Mouse (Mus musculus) G1E (cell line): ENCODE measurements around the gene Lrba. TPM values are rescaled to one million over a fixed set of nuclear protein-coding genes. Genes with fewer than 3 reads are reported as not detected.

ENCODE experiments used
- ATAC-seq: 2 replicates; pipeline ENCODE4 v1.8.0; 2016; ENCODE audit warnings: mild to moderate bottlenecking; ENCODE audit not compliant: insufficient number of reproducible peaks, poor library complexity, low FRiP score, severe bottlenecking; ENCODE audit errors: extremely low read depth
- DNase-seq: peaks from one replicate; pipeline ENCODE4 v3.0.0; 2012; ENCODE audit warnings: low spot score
- H3K27me3 ChIP-seq: 2 replicates; pipeline ENCODE4 v1.6.1; 2012; ENCODE audit warnings: mild to moderate bottlenecking, low read length, inconsistent platforms; ENCODE audit not compliant: insufficient read depth
- H3K36me3 ChIP-seq: replicated peaks from 2 replicates; pipeline ENCODE3; 2012; ENCODE audit warnings: mild to moderate bottlenecking, inconsistent platforms
- H3K4me1 ChIP-seq: 2 replicates; pipeline ENCODE4 v1.6.1; 2012; ENCODE audit warnings: low read depth, low read length, inconsistent platforms, mixed read lengths; ENCODE audit not compliant: insufficient read depth
- H3K4me3 ChIP-seq: 2 replicates; pipeline ENCODE4 v1.5.1; 2012; ENCODE audit warnings: low read depth, mild to moderate bottlenecking, inconsistent platforms, low read length, moderate library complexity, mixed read lengths
- H3K9me3 ChIP-seq: replicated peaks from 2 replicates; pipeline ENCODE4 v1.6.1; 2012; ENCODE audit warnings: inconsistent platforms
- CTCF ChIP-seq: IDR thresholded peaks from 2 replicates; pipeline ENCODE4 v1.5.1; 2012; ENCODE audit warnings: low read depth, low read length, inconsistent platforms, mixed read lengths
- GATA1 ChIP-seq: IDR thresholded peaks from 2 replicates; pipeline ENCODE4 v1.6.1; 2012; ENCODE audit warnings: borderline replicate concordance, low read length, inconsistent platforms, mixed read lengths
- GATA2 ChIP-seq: IDR thresholded peaks from 2 replicates; pipeline ENCODE4 v1.6.1; 2012; ENCODE audit warnings: low read depth, low read length, inconsistent platforms, borderline replicate concordance
- POLR2AphosphoS5 ChIP-seq: IDR thresholded peaks from 2 replicates; pipeline ENCODE4 v1.6.1; 2012; ENCODE audit warnings: low read depth, low read length, inconsistent platforms; ENCODE audit not compliant: insufficient replicate concordance
- TAL1 ChIP-seq: conservative IDR thresholded peaks from 2 replicates; pipeline ENCODE4 v1.6.1; 2012; ENCODE audit warnings: low read depth, low read length, inconsistent platforms, mixed read lengths
- polyA plus RNA-seq: library from polyadenylated mRNA; stranded (reverse); fragments of >175 nt; gene quantifications from 2 replicates; pipeline ENCODE4 v1.2.3, GENCODE M21; 2012
- total RNA-seq, 2 experiments: library from RNA; stranded (forward) in 1 of 2; stranded (reverse) in 1 of 2; fragments of 200-1000 nt in 1 of 2; fragments of >200 nt in 1 of 2; fragmentation: Nextera tagmentation in 1 of 2; gene quantifications; 2 replicates each; pipeline ENCODE4 v1.2.3; 2014 to 2017

Lrba gene
- total and polyA plus RNA-seq, 3 experiments = 6.1 to 34.4 (median 30.4) TPM

GRCm38 (mm10) chr3:86809646-86810045, 585.2 kb downstream of the Lrba start:
- no peak for DNase-seq
- H3K4me1 ChIP-seq = peaks cover 3% of the 10 kb centered on the region
- no peaks in the 10 kb centered on the region for H3K36me3 ChIP-seq
- TF ChIP-seq GATA2 = no peak
- TF ChIP-seq POLR2AphosphoS5 = no peak
- no peaks in the 10 kb centered on the region for H3K9me3 ChIP-seq
- H3K4me3 ChIP-seq = no peak overlapping the region
- peaks cover 14% of the 10 kb centered on the region for H3K27me3 ChIP-seq
- ATAC-seq = no peak

GRCm38 (mm10) chr3:86810908-86811307, 586.4 kb downstream of the Lrba start:
- DNase-seq (no peak), ATAC-seq (no peak)
- H3K4me1 ChIP-seq = peaks cover 3% of the 10 kb centered on the region; the same call in 1 of the 2 replicates
- no peaks in the 10 kb centered on the region for H3K9me3 ChIP-seq
- H3K4me3 ChIP-seq = no peak overlapping the region
- peaks cover 14% of the 10 kb centered on the region for H3K27me3 ChIP-seq
- no peak for TF ChIP-seq GATA1
- TF ChIP-seq CTCF = no peak
- no peak for TF ChIP-seq GATA2
- no peak for TF ChIP-seq POLR2AphosphoS5
- no peak for TF ChIP-seq TAL1
- no peaks in the 10 kb centered on the region for H3K36me3 ChIP-seq

GRCm38 (mm10) chr3:86812689-86813088, 588.2 kb downstream of the Lrba start:
- Histone ChIP-seq H3K9me3 (no peaks in the 10 kb centered on the region), H3K27me3 (peaks cover 18% of the 10 kb centered on the region), H3K36me3 (no peaks in the 10 kb centered on the region), H3K4me3 (no peak overlapping the region), H3K4me1 (peaks cover 3% of the 10 kb centered on the region; the same call in 1 of the 2 replicates)
- TF ChIP-seq TAL1 (no peak), CTCF (peak; percentile 96)
- ATAC-seq (peak; percentile 60), DNase-seq (peak; percentile 67)

- Histone ChIP-seq H3K27me3 (peaks cover 21% of the 10 kb centered on the region), H3K9me3 (no peaks in the 10 kb centered on the region), H3K36me3 (no peaks in the 10 kb centered on the region), H3K4me3 (no peak overlapping the region), H3K4me1 (no peaks in the 10 kb centered on the region)
- DNase-seq (no peak), ATAC-seq (no peak)
- TF ChIP-seq GATA1 = no peak
Observed at GRCm38 (mm10) chr3:86818001-86818585, 593.6 kb downstream of the Lrba start.

GRCm38 (mm10) chr3:86819372-86819771, 594.9 kb downstream of the Lrba start:
- no peaks in the 10 kb centered on the region for H3K36me3 ChIP-seq
- H3K27me3 ChIP-seq = peaks cover 21% of the 10 kb centered on the region
- no peaks in the 10 kb centered on the region for H3K9me3 ChIP-seq
- no peaks in the 10 kb centered on the region for H3K4me1 ChIP-seq
- no peak overlapping the region for H3K4me3 ChIP-seq
- no peak for DNase-seq
- TF ChIP-seq TAL1 = no peak
- TF ChIP-seq GATA2 = no peak
- no peak for TF ChIP-seq GATA1
- no peak for TF ChIP-seq POLR2AphosphoS5
- TF ChIP-seq CTCF = no peak
- ATAC-seq = no peak

GRCm38 (mm10) chr3:86820344-86820743, 595.9 kb downstream of the Lrba start:
- Histone ChIP-seq H3K4me1 (no peaks in the 10 kb centered on the region), H3K27me3 (peaks cover 20% of the 10 kb centered on the region), H3K9me3 (no peaks in the 10 kb centered on the region), H3K4me3 (no peak overlapping the region), H3K36me3 (no peaks in the 10 kb centered on the region)
- TF ChIP-seq TAL1 (no peak), CTCF (no peak), GATA2 (no peak), POLR2AphosphoS5 (no peak), GATA1 (no peak)
- ATAC-seq = no peak
- DNase-seq = no peak

GRCm38 (mm10) chr3:86821383-86821782, 596.9 kb downstream of the Lrba start:
- DNase-seq (no peak), ATAC-seq (no peak)
- Histone ChIP-seq H3K4me3 (no peak overlapping the region), H3K9me3 (no peaks in the 10 kb centered on the region), H3K4me1 (no peaks in the 10 kb centered on the region), H3K27me3 (peaks cover 20% of the 10 kb centered on the region), H3K36me3 (no peaks in the 10 kb centered on the region)
- TF ChIP-seq GATA1 (no peak), GATA2 (no peak), TAL1 (no peak)

GRCm38 (mm10) chr3:86827506-86827905, 603.0 kb downstream of the Lrba start:
- no peaks in the 10 kb centered on the region for H3K9me3 ChIP-seq
- no peak overlapping the region for H3K4me3 ChIP-seq
- peaks cover 9% of the 10 kb centered on the region for H3K27me3 ChIP-seq
- no peaks in the 10 kb centered on the region for H3K36me3 ChIP-seq
- no peak for TF ChIP-seq TAL1
- TF ChIP-seq GATA1 = no peak
- no peak for TF ChIP-seq CTCF
- no peak for TF ChIP-seq GATA2
- TF ChIP-seq POLR2AphosphoS5 = no peak
- no peak for DNase-seq
- no peaks in the 10 kb centered on the region for H3K4me1 ChIP-seq
- ATAC-seq = no peak
